Mouse (Mus musculus) neural tube, embryonic 15.5 days (tissue): ENCODE measurements around the gene Them5. TPM values are rescaled to one million over a fixed set of nuclear protein-coding genes. Genes with fewer than 3 reads are reported as not detected.

Experiments used
- ATAC-seq: fragments of 200-750 bp; cut with Nextera tagmentation; 2 replicates; pipeline ENCODE4 v1.8.0; 2017; ENCODE audit warnings: mild to moderate bottlenecking, moderate TSS enrichment, moderate library complexity; ENCODE audit not compliant: low FRiP score
- H3K27ac ChIP-seq: fragments of 300-500 bp; sonication (generic); replicated peaks from 2 replicates; pipeline ENCODE4 v1.5.1; 2015; ENCODE audit warnings: mild to moderate bottlenecking, inconsistent platforms
- H3K27me3 ChIP-seq: fragments of 300-500 bp; sonication (generic); replicated peaks from 2 replicates; pipeline ENCODE4 v1.6.1; 2015; ENCODE audit warnings: inconsistent platforms
- H3K36me3 ChIP-seq: fragments of 300-500 bp; sonication (generic); 2 replicates; pipeline ENCODE4 v1.6.1; 2015; ENCODE audit warnings: inconsistent platforms
- H3K4me1 ChIP-seq: fragments of 300-500 bp; sonication (generic); 2 replicates; pipeline ENCODE4 v1.6.1; 2015; ENCODE audit warnings: inconsistent platforms
- H3K4me2 ChIP-seq: fragments of 300-500 bp; sonication (generic); 2 replicates; pipeline ENCODE4 v1.6.1; 2015; ENCODE audit warnings: inconsistent platforms, mild to moderate bottlenecking, moderate library complexity
- H3K4me3 ChIP-seq: fragments of 300-500 bp; sonication (generic); replicated peaks from 2 replicates; pipeline ENCODE4 v1.5.1; 2015; ENCODE audit warnings: mild to moderate bottlenecking, inconsistent platforms
- H3K9ac ChIP-seq: fragments of 300-500 bp; sonication (generic); replicated peaks from 2 replicates; pipeline ENCODE4 v1.6.1; 2015; ENCODE audit warnings: mild to moderate bottlenecking, inconsistent platforms
- H3K9me3 ChIP-seq: fragments of 300-500 bp; sonication (generic); replicated peaks from 2 replicates; pipeline ENCODE4 v1.6.1; 2016; ENCODE audit warnings: inconsistent platforms
- WGBS: fragments of 180-500 bp; shearing (Covaris S2); methylation state at CpG from one replicate; pipeline ENCODE4 v1.1.7; 2015; ENCODE audit warnings: mixed read lengths; 5-methylcytosine and 5-hydroxymethylcytosine counted together
- polyA plus RNA-seq: library from polyadenylated mRNA; unstranded; fragments of >200 nt; fragmentation: Nextera tagmentation; extraction: Ambion mirVana; gene quantifications from 2 replicates; pipeline ENCODE4 v1.2.1, GENCODE M21; 2015

Gene Them5
- polyA plus RNA-seq, 1 experiment from 2014 or later, result 0.60 TPM

- Histone ChIP-seq H3K4me2 (no peak overlapping the region), H3K36me3 (no peaks in the 10 kb centered on the region), H3K4me1 (no peaks in the 10 kb centered on the region), H3K4me3 (no peak overlapping the region), H3K9me3 (no peaks in the 10 kb centered on the region), H3K27ac (no peak overlapping the region), H3K27me3 (no peaks in the 10 kb centered on the region), H3K9ac (no peak overlapping the region)
- ATAC-seq, result no peak
- 76% methylated on average over 3 of the region's 3 CpGs for WGBS
Measured at GRCm38 (mm10) chr3:94344897-94345296, 3.0 kb downstream of the Them5 start.

GRCm38 (mm10) chr3:94348146-94348545 lies 6.2 kb downstream of the Them5 start:
- Histone ChIP-seq H3K9me3 (no peaks in the 10 kb centered on the region), H3K36me3 (no peaks in the 10 kb centered on the region), H3K4me3 (no peak overlapping the region), H3K27me3 (no peaks in the 10 kb centered on the region), H3K27ac (no peak overlapping the region), H3K9ac (no peak overlapping the region), H3K4me2 (no peak overlapping the region), H3K4me1 (no peaks in the 10 kb centered on the region)
- 88% methylated on average over 2 of the region's 2 CpGs for WGBS
- no peak for ATAC-seq

- peaks cover 19% of the 10 kb centered on the region for H3K4me1 ChIP-seq
- ATAC-seq, result no peak
- H3K36me3 ChIP-seq, result no peaks in the 10 kb centered on the region
- H3K4me3 ChIP-seq, result no peak overlapping the region
- whole genome bisulfite sequencing, result 3% methylated on average over 1 of the region's 1 CpGs
- H3K9me3 ChIP-seq, result no peaks in the 10 kb centered on the region
- no peak overlapping the region for H3K4me2 ChIP-seq
- H3K27ac ChIP-seq, result no peak overlapping the region
- H3K27me3 ChIP-seq, result peaks cover 11% of the 10 kb centered on the region; the same call in 1 of the 2 replicates
- H3K9ac ChIP-seq, result no peak overlapping the region
Measured at GRCm38 (mm10) chr3:94360812-94361211, 18.9 kb downstream of the Them5 start.

- H3K27ac ChIP-seq, result 0 out of 2 replicates have a peak within 1 kb of the TSS, but pooled peaks have one; percentile 1
- H3K9ac ChIP-seq, result peak within 1 kb of the TSS; percentile 76
- peaks cover 15% of the 10 kb centered on the region for H3K27me3 ChIP-seq
- 40% methylated on average over 7 of the region's 7 CpGs for WGBS
- no peak for ATAC-seq
- H3K4me3 ChIP-seq, result peak within 1 kb of the TSS; percentile 57
- peak within 1 kb of the TSS; percentile 89 for H3K4me2 ChIP-seq
- no peaks in the 10 kb centered on the region for H3K9me3 ChIP-seq
- H3K36me3 ChIP-seq, result no peaks in the 10 kb centered on the region
- H3K4me1 ChIP-seq, result peaks cover 19% of the 10 kb centered on the region
Measured at GRCm38 (mm10) chr3:94362138-94362537, 20.2 kb downstream of the Them5 start, which contains the start of gene C2cd4d. Gene C2cd4d (plus strand): TSS chr3:94362438.

GRCm38 (mm10) chr3:94363291-94364153 lies 21.6 kb downstream of the Them5 start:
- peaks cover 15% of the 10 kb centered on the region for H3K27me3 ChIP-seq
- H3K4me3 ChIP-seq, result peak overlapping the region; percentile 57
- no peaks in the 10 kb centered on the region for H3K9me3 ChIP-seq
- peak overlapping the region; percentile 76 for H3K9ac ChIP-seq
- 4% methylated on average over 91 of the region's 97 CpGs for WGBS
- peak; percentile 58 for ATAC-seq
- H3K4me2 ChIP-seq, result peak overlapping the region; percentile 89
- H3K36me3 ChIP-seq, result no peaks in the 10 kb centered on the region
- H3K27ac ChIP-seq, result peak overlapping the region; percentile 54
- peaks cover 19% of the 10 kb centered on the region for H3K4me1 ChIP-seq

GRCm38 (mm10) chr3:94364154-94364526 lies 22.2 kb downstream of the Them5 start:
- H3K4me3 ChIP-seq, result peak overlapping the region; percentile 57
- peaks cover 19% of the 10 kb centered on the region for H3K4me1 ChIP-seq
- no peaks in the 10 kb centered on the region for H3K9me3 ChIP-seq
- H3K9ac ChIP-seq, result peak overlapping the region; percentile 76
- H3K27ac ChIP-seq, result peak overlapping the region; percentile 54
- peaks cover 15% of the 10 kb centered on the region for H3K27me3 ChIP-seq
- peak; percentile 62 for ATAC-seq
- H3K36me3 ChIP-seq, result no peaks in the 10 kb centered on the region
- peak overlapping the region; percentile 89 for H3K4me2 ChIP-seq
- WGBS, result 3% methylated on average over 23 of the region's 23 CpGs

- WGBS, result 21% methylated on average over 3 of the region's 3 CpGs
- H3K4me2 ChIP-seq, result no peak overlapping the region
- H3K4me1 ChIP-seq, result peaks cover 23% of the 10 kb centered on the region
- H3K9me3 ChIP-seq, result no peaks in the 10 kb centered on the region
- H3K36me3 ChIP-seq, result no peaks in the 10 kb centered on the region
- no peak overlapping the region for H3K27ac ChIP-seq
- no peak overlapping the region for H3K4me3 ChIP-seq
- H3K9ac ChIP-seq, result no peak overlapping the region
- ATAC-seq, result peak; percentile 40; the same call in 1 of the 2 replicates
- peaks cover 15% of the 10 kb centered on the region for H3K27me3 ChIP-seq
Measured at GRCm38 (mm10) chr3:94366761-94367160, 24.9 kb downstream of the Them5 start.

- no peak for ATAC-seq
- H3K9me3 ChIP-seq, result no peaks in the 10 kb centered on the region
- no peak overlapping the region for H3K4me3 ChIP-seq
- peaks cover 15% of the 10 kb centered on the region for H3K27me3 ChIP-seq
- no peaks in the 10 kb centered on the region for H3K36me3 ChIP-seq
- 86% methylated on average over 6 of the region's 6 CpGs for WGBS
- peaks cover 28% of the 10 kb centered on the region for H3K4me1 ChIP-seq
- H3K4me2 ChIP-seq, result no peak overlapping the region
- H3K9ac ChIP-seq, result no peak overlapping the region
- no peak overlapping the region for H3K27ac ChIP-seq
Measured at GRCm38 (mm10) chr3:94367511-94367910, 25.6 kb downstream of the Them5 start.

GRCm38 (mm10) chr3:94368631-94369030 lies 26.7 kb downstream of the Them5 start:
- H3K4me2 ChIP-seq, result no peak overlapping the region
- H3K36me3 ChIP-seq, result no peaks in the 10 kb centered on the region
- no peak for ATAC-seq
- no peak overlapping the region for H3K9ac ChIP-seq
- 64% methylated on average over 6 of the region's 6 CpGs for WGBS
- H3K4me3 ChIP-seq, result no peak overlapping the region
- peaks cover 30% of the 10 kb centered on the region for H3K4me1 ChIP-seq
- no peak overlapping the region for H3K27ac ChIP-seq
- H3K9me3 ChIP-seq, result no peaks in the 10 kb centered on the region
- peaks cover 20% of the 10 kb centered on the region for H3K27me3 ChIP-seq

GRCm38 (mm10) chr3:94369709-94370108 lies 27.8 kb downstream of the Them5 start:
- H3K4me3 ChIP-seq, result no peak overlapping the region
- 72% methylated on average over 2 of the region's 2 CpGs for whole genome bisulfite sequencing
- peaks cover 29% of the 10 kb centered on the region for H3K4me1 ChIP-seq
- no peaks in the 10 kb centered on the region for H3K9me3 ChIP-seq
- ATAC-seq, result no peak
- H3K27ac ChIP-seq, result no peak overlapping the region
- no peak overlapping the region for H3K4me2 ChIP-seq
- no peak overlapping the region for H3K9ac ChIP-seq
- peaks cover 21% of the 10 kb centered on the region for H3K27me3 ChIP-seq
- H3K36me3 ChIP-seq, result no peaks in the 10 kb centered on the region

- no peak overlapping the region for H3K9ac ChIP-seq
- no peak overlapping the region for H3K27ac ChIP-seq
- no peaks in the 10 kb centered on the region for H3K36me3 ChIP-seq
- H3K9me3 ChIP-seq, result no peaks in the 10 kb centered on the region
- peaks cover 29% of the 10 kb centered on the region for H3K4me1 ChIP-seq
- H3K27me3 ChIP-seq, result 0 out of 2 replicates have a peak, but pooled peaks cover 6% of the 10 kb centered on the region
- H3K4me3 ChIP-seq, result 0 out of 2 replicates have a peak overlapping the region, but pooled peaks have one; percentile 1
- H3K4me2 ChIP-seq, result peak overlapping the region; percentile 42
- no peak for ATAC-seq
- 8% methylated on average over 11 of the region's 11 CpGs for WGBS
Measured at GRCm38 (mm10) chr3:94371637-94372036, 29.7 kb downstream of the Them5 start.

- Histone ChIP-seq H3K36me3 (no peaks in the 10 kb centered on the region), H3K4me1 (peaks cover 29% of the 10 kb centered on the region), H3K4me2 (peak overlapping the region; percentile 42), H3K27ac (no peak overlapping the region), H3K27me3 (0 out of 2 replicates have a peak, but pooled peaks cover 6% of the 10 kb centered on the region), H3K4me3 (no peak overlapping the region), H3K9me3 (no peaks in the 10 kb centered on the region), H3K9ac (no peak overlapping the region)
- WGBS, result 13% methylated on average over 3 of the region's 3 CpGs
- no peak for ATAC-seq
Measured at GRCm38 (mm10) chr3:94372038-94372437, 30.1 kb downstream of the Them5 start.
